Mouse (Mus musculus) yolk sac, embryonic 10.5 days (tissue): Measurements from ENCODE around the gene Nfya.

Experiments
- DNase-seq: peaks from one replicate; pipeline ENCODE4 v3.0.0-alpha.2; 2017; ENCODE audit warnings: low spot score

The Nfya gene

GRCm38 (mm10) chr17:48409380-48410298 is at the start of gene Nfya, which contains the start of gene Oard1:
TSS of gene Nfya (minus strand) at chr17:48409906.
TSS of gene Oard1 (plus strand) at chr17:48410014.
- peak; percentile 100 for DNase-seq

- peak; percentile 63 for DNase-seq
These were observed 48.4 kb upstream of the Nfya start for GRCm38 (mm10) chr17:48457971-48458653.

DNA sequence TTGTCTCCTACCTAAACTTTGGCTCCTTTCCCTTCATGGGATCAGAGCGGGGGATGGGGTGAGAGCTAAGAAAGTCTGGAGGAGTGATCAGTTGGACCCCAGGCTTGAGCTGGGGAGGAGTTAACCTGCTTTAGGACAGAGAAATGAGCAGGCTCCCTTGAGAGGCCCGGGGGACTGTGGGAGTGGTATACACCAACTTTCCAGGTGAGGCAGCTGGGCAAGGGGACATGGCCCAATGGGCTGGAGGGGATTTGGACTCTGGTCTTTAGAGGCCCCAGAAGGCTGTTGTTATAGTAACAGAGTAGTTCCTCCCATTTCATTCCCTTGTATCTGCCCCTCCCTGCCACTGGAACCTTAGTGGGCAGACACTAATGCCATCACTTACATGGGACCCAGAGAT is 46.2 kb upstream of the Nfya start:
- no peak for DNase-seq

DNA sequence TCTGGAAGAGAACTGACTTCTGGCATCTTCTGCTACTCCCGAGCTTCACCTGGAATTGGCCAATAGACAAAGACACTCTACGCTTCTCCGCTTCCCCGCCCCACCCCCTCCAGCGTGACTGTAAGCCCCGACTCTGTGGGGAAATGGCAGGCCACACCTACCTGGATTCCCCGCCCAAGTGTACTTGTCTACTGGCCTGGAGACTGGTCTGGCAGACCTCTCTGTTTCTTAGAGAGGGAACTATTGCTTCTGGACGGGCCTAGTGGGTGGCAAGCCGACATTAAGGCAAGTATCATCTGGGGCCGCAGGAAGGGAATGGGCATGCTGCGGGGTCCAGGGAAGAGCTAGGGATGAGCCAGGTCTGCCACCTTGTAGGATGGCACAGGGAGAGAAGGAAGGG is 45.0 kb upstream of the Nfya start, which contains the start of gene Unc5cl:
Gene Unc5cl (plus strand): TSS at position 214 of the 400 bp plus-strand sequence.
- DNase-seq: peak; percentile 78

DNA sequence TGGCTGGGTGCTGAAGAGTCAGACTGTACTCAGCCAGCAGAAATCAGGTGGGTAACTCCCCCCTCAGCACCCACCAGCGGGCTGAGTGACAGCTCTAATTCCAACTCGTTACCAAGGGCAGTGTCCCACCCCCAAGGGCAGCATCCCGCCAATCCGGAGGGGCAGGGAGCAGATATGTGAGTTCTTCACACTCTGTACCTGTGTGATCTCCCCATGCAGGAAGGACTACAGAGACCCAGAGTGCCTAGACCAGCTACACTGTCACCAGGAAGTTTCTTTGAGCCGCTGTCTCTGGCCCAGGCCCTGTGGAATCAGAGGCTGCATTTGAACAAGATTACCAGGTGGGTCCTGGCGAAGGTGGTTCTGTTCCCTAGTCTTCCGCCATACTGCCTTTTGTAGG is 44.5 kb upstream of the Nfya start:
- DNase-seq: peak; percentile 30

- no peak for DNase-seq
These were observed 43.8 kb upstream of the Nfya start for GRCm38 (mm10) chr17:48453489-48453888.

- no peak for DNase-seq
These were observed 42.2 kb upstream of the Nfya start for GRCm38 (mm10) chr17:48451753-48452444.

DNA sequence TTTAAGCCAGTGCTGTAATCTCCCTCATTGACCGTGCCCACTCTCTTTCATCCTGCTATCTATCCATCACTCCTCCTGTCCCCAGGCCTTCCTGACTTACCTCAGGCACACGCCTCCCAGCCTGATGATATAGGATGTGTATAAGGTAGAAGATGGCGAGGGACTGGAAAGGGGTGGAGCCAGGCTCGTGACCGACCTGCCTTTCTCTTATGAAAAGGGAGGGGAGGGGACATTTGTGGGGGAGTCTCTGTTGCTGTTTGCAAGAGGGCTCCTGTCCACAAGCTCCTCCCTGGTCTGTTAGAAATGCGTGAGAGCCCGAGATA is 41.6 kb upstream of the Nfya start, which contains the start of gene Tspo2:
Gene Tspo2 (minus strand): TSS at position 170 of the 323 bp plus-strand sequence.
- no peak for DNase-seq

DNA sequence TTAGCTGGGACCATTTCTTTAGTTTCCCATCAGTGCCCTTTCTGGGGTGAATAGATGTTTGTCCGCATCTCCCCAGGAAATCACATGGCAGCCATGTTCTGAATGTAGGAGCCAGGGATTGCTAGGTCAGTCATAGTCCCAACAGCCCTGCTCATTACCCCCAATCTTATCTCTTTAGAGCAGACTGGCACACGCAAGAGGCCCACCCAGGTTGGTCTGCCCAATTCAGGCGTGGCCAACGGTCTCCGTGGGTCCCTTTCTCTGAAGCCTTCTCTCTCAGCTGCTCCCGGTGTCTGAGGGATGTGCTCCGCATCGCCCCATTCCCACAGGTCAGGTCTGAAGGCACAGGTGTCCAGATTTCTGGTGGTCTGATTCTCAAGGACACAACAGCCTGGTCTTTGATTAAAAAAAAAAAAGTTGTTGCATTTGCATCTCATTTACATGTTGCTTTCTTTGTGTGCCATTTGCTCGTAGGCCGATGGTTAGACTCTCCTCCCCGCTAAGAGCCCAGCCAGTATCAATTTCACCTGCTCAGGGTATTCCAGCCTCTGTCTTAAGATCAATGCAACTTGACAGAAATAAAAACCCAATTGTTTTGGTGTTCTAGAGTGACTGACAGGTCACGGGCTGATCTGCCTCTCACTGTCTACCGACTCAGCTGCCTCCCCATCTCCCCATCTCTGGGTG is 41.1 kb upstream of the Nfya start:
- DNase-seq: no peak

DNA sequence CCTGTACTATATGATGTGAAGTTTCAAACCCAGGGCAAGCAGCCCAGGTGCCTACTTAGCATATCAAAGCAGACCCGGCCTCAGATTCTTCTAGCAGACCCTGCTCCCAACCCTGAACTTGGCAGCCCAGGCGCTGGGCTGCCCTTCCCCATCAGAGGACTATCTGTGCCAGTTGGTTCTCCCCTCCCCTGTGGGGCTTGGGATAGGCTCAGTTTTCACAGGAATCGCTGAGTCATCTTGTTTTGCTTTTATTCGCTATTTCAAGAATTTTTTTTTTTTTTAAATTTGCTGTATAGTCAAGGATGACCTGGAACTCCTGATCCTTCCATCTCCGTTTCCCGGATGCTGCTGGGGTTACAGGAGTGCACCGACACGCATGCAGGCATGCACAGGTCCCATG is 38.0 kb upstream of the Nfya start:
- DNase-seq: no peak

- DNase-seq: peak; percentile 57
These were observed 33.9 kb upstream of the Nfya start for GRCm38 (mm10) chr17:48443542-48444145.

DNA sequence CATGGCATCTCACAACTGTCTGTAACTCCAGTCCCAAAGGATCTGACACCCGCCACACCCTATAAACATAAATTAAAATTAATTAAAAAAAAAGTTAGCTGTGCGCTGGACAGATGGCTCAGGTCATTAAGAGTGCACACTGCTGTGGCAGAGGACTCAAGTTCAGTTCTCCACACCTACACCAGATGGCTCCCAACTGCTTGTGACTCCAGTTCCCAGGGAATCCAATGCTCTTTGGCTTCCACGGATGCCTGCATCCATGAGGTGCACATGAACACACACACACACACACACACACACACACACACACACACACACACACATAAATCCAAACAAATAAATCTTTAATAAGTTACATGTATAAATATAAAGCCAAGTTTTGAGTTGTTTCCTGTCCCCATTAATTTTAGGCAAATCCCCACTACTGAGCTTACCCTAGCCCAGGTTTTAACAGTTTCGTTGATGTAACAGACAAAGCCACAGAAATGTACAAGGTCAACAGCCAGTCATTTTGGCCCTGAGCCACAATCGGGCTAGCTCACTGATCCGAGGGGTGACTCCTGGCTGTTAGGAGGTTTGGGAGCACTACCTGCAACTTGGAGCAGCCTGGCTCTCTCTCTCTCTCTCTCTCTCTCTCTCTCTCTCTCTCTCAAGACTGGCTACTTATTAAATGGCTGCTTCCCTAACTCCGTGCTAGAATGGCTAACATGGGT is 33.2 kb upstream of the Nfya start:
- DNase-seq: no peak

DNA sequence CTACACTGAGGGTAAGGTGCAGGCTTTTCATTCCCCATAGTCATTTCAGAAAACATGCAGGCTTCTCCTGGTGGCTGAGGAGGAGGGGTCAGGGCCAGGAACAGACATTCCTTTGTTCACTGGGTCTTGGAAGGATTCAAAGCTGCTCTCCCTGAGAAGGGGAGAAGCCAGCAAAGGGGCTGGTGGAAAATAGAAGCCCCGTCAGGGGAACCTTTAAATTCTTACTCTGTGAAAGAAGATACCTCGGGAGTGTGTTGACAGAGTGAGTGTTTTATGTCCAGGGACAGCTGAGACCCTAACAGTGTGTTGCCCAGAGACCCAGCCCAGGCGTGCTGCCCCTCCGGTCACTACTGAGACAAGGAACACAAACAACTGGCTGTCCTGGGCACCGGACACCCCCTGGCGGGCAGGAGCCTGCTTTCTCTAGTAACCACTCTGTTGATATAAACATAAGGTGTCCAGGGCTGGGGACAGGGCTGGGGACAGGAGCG is 27.8 kb upstream of the Nfya start:
- DNase-seq: no peak

GRCm38 (mm10) chr17:48436487-48436886 is 26.8 kb upstream of the Nfya start:
- no peak for DNase-seq

- DNase-seq: no peak
These were observed 24.8 kb upstream of the Nfya start for GRCm38 (mm10) chr17:48434479-48434878.

GRCm38 (mm10) chr17:48433689-48434330 is 24.1 kb upstream of the Nfya start:
- DNase-seq: no peak

- DNase-seq: no peak
These were observed 23.4 kb upstream of the Nfya start for GRCm38 (mm10) chr17:48433006-48433655.

GRCm38 (mm10) chr17:48432158-48432980 is 22.7 kb upstream of the Nfya start, which contains the start of gene Apobec2:
TSS of gene Apobec2 (minus strand) at chr17:48432930.
- no peak for DNase-seq

DNA sequence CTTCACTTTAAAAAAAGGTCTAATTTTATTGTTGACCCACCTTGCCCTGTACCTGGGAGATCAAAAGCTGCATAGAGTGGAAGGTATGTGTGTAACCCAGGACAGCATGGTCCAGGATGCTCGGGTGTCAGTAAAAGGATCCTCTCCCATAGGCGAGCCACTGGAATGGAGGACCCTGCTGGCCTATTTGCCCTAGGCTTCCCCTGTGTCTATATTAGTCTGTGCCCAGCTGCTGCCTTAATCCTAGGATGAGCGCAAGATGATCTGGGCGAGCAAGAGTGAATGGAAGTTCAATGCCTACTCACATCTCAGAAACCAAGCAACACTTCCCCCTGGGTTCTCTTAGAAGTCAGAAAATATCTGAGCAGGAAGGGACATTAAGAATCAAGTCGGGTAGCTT is 21.3 kb upstream of the Nfya start:
- no peak for DNase-seq
